Mouse (Mus musculus): Measurements from ENCODE around the gene Rpp14.

DNA sequence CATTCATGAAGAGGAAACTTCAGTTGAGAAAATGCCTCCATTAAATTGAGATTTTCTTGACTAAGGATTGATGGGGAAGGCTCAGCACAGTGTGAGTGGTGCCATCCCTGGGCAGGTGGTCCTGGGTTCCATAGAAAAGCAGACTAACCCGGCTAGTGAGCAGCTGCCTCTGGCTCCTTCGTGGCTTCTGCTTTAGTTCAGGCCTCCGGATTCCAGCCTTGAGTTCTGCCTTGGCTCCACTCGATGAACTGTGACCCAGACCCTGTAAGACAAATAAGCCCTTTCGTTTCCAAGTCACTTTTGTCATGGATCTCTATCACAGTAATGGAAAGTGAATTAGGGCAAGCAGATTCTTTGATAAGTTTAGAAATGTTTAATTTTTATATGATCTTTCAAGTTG, 45.6 kb upstream of the Rpp14 start:
- no peak for TF ChIP-seq CTCF (IDR thresholded peaks at IDR 0.05; ENCODE audit: low read depth)
- no peak for TF ChIP-seq EP300 (IDR thresholded peaks at IDR 0.05; ENCODE audit: low read depth)

Measured in liver, postnatal 0 days (tissue).